Mouse (Mus musculus): Measurements from ENCODE around the gene Fam161b.

Gene Fam161b

GRCm38 (mm10) chr12:84361555-84362489, at the start of gene Fam161b, which contains the start of gene Coq6:
Fam161b (minus strand) TSS chr12:84361833.
Coq6 (plus strand) TSS chr12:84361657.
- in situ Hi-C loops (cut with MboI, MseI), result no loop called here

- in situ Hi-C loops (cut with MboI, MseI), result no loop called here
Observed at GRCm38 (mm10) chr12:84408819-84409507, 47.3 kb upstream of the Fam161b start, which contains the start of the genes Entpd5 and Bbof1. Entpd5 (minus strand) TSS chr12:84409029. Bbof1 (plus strand) TSS chr12:84409071.

GRCm38 (mm10) chr12:84407874-84408818, 46.5 kb upstream of the Fam161b start:
- in situ Hi-C loops (cut with MboI, MseI), result no loop called here

GRCm38 (mm10) chr12:84407259-84407658, 45.6 kb upstream of the Fam161b start:
- in situ Hi-C loops (cut with MboI, MseI), result no loop called here

- in situ Hi-C loops (cut with MboI, MseI), result no loop called here
Observed at GRCm38 (mm10) chr12:84404541-84404940, 42.9 kb upstream of the Fam161b start.

GRCm38 (mm10) chr12:84402923-84403322, 41.3 kb upstream of the Fam161b start:
- in situ Hi-C loops (cut with MboI, MseI), result no loop called here

GRCm38 (mm10) chr12:84400653-84401052, 39.0 kb upstream of the Fam161b start:
- in situ Hi-C loops (cut with MboI, MseI), result no loop called here

GRCm38 (mm10) chr12:84400068-84400467, 38.4 kb upstream of the Fam161b start:
- in situ Hi-C loops (cut with MboI, MseI), result no loop called here

- in situ Hi-C loops (cut with MboI, MseI), result no loop called here
Observed at GRCm38 (mm10) chr12:84399663-84400062, 38.0 kb upstream of the Fam161b start.

GRCm38 (mm10) chr12:84399135-84399534, 37.5 kb upstream of the Fam161b start:
- in situ Hi-C loops (cut with MboI, MseI), result no loop called here

GRCm38 (mm10) chr12:84398629-84399028, 37.0 kb upstream of the Fam161b start:
- in situ Hi-C loops (cut with MboI, MseI), result no loop called here

GRCm38 (mm10) chr12:84397685-84398084, 36.1 kb upstream of the Fam161b start:
- in situ Hi-C loops (cut with MboI, MseI), result no loop called here

GRCm38 (mm10) chr12:84396947-84397679, 35.5 kb upstream of the Fam161b start:
- in situ Hi-C loops (cut with MboI, MseI), result no loop called here

GRCm38 (mm10) chr12:84393847-84394246, 32.2 kb upstream of the Fam161b start:
- in situ Hi-C loops (cut with MboI, MseI), result no loop called here

GRCm38 (mm10) chr12:84392681-84393080, 31.0 kb upstream of the Fam161b start:
- in situ Hi-C loops (cut with MboI, MseI), result no loop called here

- in situ Hi-C loops (cut with MboI, MseI), result no loop called here
Observed at GRCm38 (mm10) chr12:84390336-84390735, 28.7 kb upstream of the Fam161b start.

- in situ Hi-C loops (cut with MboI, MseI), result no loop called here
Observed at GRCm38 (mm10) chr12:84388774-84389400, 27.3 kb upstream of the Fam161b start.

- in situ Hi-C loops (cut with MboI, MseI), result no loop called here
Observed at GRCm38 (mm10) chr12:84388097-84388496, 26.5 kb upstream of the Fam161b start.

GRCm38 (mm10) chr12:84385408-84385807, 23.8 kb upstream of the Fam161b start:
- in situ Hi-C loops (cut with MboI, MseI), result no loop called here

GRCm38 (mm10) chr12:84384644-84385081, 23.0 kb upstream of the Fam161b start:
- in situ Hi-C loops (cut with MboI, MseI), result no loop called here
